Mouse (Mus musculus) cortical plate, adult 2 months (tissue): ENCODE data around the gene Neurod2. TPM values are rescaled to one million over a fixed set of nuclear protein-coding genes. Genes with fewer than 3 reads are reported as not detected.

Experiments
- H3K27ac ChIP-seq: fragments of 200-500 bp; 2 replicates; pipeline ENCODE4 v1.5.1; 2012; ENCODE audit warnings: low read length, control low read depth, inconsistent platforms; ENCODE audit not compliant: insufficient read depth
- H3K4me1 ChIP-seq: fragments of 200-500 bp; 2 replicates; pipeline ENCODE4 v1.6.1; 2011; ENCODE audit warnings: low read length; ENCODE audit not compliant: control insufficient read depth, insufficient read depth
- H3K4me3 ChIP-seq: fragments of 200-500 bp; 2 replicates; pipeline ENCODE4 v1.5.1; 2011; ENCODE audit warnings: mild to moderate bottlenecking, low read length, control low read depth; ENCODE audit not compliant: insufficient read depth
- CTCF ChIP-seq: fragments of 200-500 bp; IDR thresholded peaks from 2 replicates; pipeline ENCODE4 v1.5.1; 2011; ENCODE audit warnings: mild to moderate bottlenecking, control low read depth, low read length; ENCODE audit not compliant: insufficient read depth; ENCODE audit errors: extremely low read depth
- POLR2A ChIP-seq: fragments of 200-500 bp; IDR thresholded peaks from 2 replicates; pipeline ENCODE4 v1.6.1; 2011; ENCODE audit warnings: mild to moderate bottlenecking, low read length, control low read depth; ENCODE audit not compliant: insufficient read depth; ENCODE audit errors: extremely low read depth
- polyA plus RNA-seq: library from polyadenylated mRNA; depleted of rRNA; stranded (reverse); fragments of >200 nt; gene quantifications from 2 replicates; pipeline ENCODE4 v1.2.3, GENCODE M21; 2012

The Neurod2 gene
- polyA plus RNA-seq, 1 experiment = 45.0 TPM

DNA sequence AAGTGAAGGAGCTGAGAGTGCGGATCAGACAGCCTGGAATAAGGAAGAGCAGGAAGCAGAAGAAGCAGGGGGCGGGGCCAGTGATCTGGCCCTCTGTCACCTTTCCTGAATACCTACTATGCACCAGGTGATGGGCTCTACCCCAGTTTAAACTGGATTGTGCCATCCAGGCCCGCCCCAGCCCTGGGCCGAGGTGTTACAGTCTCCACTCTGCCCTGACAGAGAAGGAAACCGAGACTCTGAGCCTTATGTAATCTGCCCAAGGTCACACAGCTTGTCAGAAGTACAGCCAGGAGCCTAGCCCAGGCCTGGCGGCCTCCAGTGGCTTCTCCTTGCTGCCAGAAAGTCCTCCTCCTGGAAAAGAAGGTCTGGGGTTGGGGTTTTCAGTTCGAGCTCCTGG is 31.7 kb downstream of the Neurod2 start:
- no peak overlapping the region for H3K4me3 ChIP-seq
- H3K4me1 ChIP-seq = peaks cover 3% of the 10 kb centered on the region
- H3K27ac ChIP-seq = no peak overlapping the region
- no peak for TF ChIP-seq CTCF
- no peak for TF ChIP-seq POLR2A

GRCm38 (mm10) chr11:98296916-98297315 is 32.5 kb downstream of the Neurod2 start:
- TF ChIP-seq CTCF = no peak
- no peak for TF ChIP-seq POLR2A
- Histone ChIP-seq H3K4me3 (no peak overlapping the region), H3K4me1 (peaks cover 3% of the 10 kb centered on the region), H3K27ac (no peak overlapping the region)

GRCm38 (mm10) chr11:98296277-98296676 is 33.2 kb downstream of the Neurod2 start:
- Histone ChIP-seq H3K4me1 (peaks cover 3% of the 10 kb centered on the region), H3K4me3 (no peak overlapping the region), H3K27ac (no peak overlapping the region)
- TF ChIP-seq CTCF (peak; percentile 66), POLR2A (no peak)

GRCm38 (mm10) chr11:98295013-98295585 is 34.3 kb downstream of the Neurod2 start:
- TF ChIP-seq POLR2A (no peak), CTCF (no peak)
- Histone ChIP-seq H3K4me1 (peaks cover 3% of the 10 kb centered on the region), H3K4me3 (peak overlapping the region; percentile 63), H3K27ac (peak overlapping the region; percentile 91)

- no peak for TF ChIP-seq POLR2A
- peak overlapping the region; percentile 63 for H3K4me3 ChIP-seq
- H3K27ac ChIP-seq = peak overlapping the region; percentile 91
- peaks cover 3% of the 10 kb centered on the region for H3K4me1 ChIP-seq
Observed at GRCm38 (mm10) chr11:98294188-98295012, 35.0 kb downstream of the Neurod2 start.

DNA sequence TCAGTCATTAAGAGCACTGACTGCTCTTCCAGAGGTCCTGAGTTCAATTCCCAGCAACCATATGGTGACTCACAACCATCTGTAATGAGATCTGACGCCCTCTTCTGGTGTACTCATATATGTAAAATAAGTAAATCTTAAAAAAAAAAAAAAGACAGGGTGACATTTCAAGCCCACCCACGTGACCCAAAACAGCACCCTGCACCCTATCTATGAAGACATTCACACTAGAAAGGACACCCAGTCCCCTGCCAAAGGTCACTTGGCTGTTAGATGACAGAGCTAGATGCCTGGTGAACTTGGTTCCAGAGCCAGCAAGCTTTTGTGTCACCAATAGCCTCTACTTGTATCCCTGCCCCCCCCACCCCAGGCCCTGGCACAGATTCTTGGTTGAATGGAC is 36.4 kb downstream of the Neurod2 start:
- no peak for TF ChIP-seq CTCF
- TF ChIP-seq POLR2A = no peak
- Histone ChIP-seq H3K4me1 (peaks cover 3% of the 10 kb centered on the region), H3K27ac (no peak overlapping the region), H3K4me3 (no peak overlapping the region)

- TF ChIP-seq CTCF (no peak), POLR2A (no peak)
- Histone ChIP-seq H3K4me1 (peaks cover 3% of the 10 kb centered on the region), H3K27ac (no peak overlapping the region), H3K4me3 (no peak overlapping the region)
Observed at GRCm38 (mm10) chr11:98290906-98291305, 38.5 kb downstream of the Neurod2 start.

DNA sequence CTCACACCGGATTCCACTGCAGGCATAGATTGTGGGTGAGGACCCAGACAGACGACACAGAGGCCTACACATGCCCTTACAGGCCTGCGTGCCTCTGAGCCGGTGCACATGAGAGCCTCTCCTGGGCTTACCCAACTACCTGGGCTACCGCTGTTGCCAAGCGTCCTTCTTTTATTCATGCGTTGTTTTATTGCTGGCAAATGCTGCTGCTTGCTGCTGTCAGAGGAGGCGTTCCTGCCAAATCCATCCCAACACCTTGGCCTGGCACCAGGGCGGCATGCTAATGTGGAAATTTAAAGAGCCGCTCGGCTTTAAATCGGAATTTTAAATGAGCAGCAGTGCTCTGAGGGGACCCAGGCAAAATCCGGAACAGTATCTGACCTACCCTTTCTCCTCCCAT is 39.6 kb downstream of the Neurod2 start:
- TF ChIP-seq POLR2A = no peak
- TF ChIP-seq CTCF = no peak
- H3K4me1 ChIP-seq = no peaks in the 10 kb centered on the region; the same call in none of the 2 replicates
- no peak overlapping the region for H3K4me3 ChIP-seq
- no peak overlapping the region for H3K27ac ChIP-seq

DNA sequence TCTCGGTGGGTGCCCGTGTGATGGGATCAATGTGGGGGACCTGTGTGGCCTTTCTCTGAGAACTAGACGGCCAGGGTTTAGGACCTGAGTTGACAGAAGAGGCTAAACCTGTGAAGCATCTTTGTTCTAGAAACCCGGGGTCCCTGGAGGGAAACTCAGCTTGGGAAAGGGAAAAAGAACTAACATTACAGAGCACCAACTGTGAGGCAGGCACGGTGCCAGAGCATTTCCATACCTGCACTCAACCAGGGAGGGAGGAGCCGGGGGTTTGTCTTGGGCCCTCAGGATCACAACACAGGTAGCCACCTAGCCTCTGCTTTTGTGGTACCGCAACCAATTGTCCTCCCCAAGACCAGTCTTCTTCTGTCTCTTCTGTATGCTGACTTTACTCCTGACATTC is 41.5 kb downstream of the Neurod2 start:
- Histone ChIP-seq H3K27ac (no peak overlapping the region), H3K4me3 (no peak overlapping the region), H3K4me1 (peaks cover 1% of the 10 kb centered on the region; the same call in 1 of the 2 replicates)
- TF ChIP-seq POLR2A (no peak), CTCF (no peak)

DNA sequence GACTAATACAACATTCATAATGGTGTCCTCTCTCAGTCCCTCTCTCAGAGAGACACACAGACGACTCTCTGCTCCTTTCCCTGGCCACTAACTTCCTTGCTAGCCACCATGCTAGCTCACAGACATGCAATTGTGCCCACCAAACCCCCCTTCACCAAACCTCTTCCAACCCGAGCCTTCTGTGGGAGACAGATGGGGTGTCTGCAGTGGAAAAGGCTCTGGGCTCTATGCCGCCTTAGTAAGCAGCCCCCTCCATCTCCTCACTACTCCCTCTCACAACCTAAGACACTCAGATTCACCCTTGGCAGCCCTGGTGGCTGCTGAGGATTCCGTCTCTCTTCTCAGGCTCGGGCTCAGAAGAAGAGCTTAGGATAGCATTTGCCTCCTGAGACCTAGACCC is 41.9 kb downstream of the Neurod2 start:
- TF ChIP-seq CTCF (no peak), POLR2A (no peak)
- Histone ChIP-seq H3K4me1 (peaks cover 1% of the 10 kb centered on the region; the same call in 1 of the 2 replicates), H3K27ac (no peak overlapping the region), H3K4me3 (no peak overlapping the region)
